8 mouse cellular contexts compared by ENCODE assay signal in genomic region chr13:46727837-46728268, GRCm38 (mm10). TPM values are rescaled to one million over a fixed set of nuclear protein-coding genes. Genes with fewer than 3 reads are reported as not detected.
DNase-seq lines count a peak whose midpoint lies in the region; ATAC-seq lines count a peak whose summit lies in the region.

Nup153 (minus strand) TSS chr13:46727940.

- no peaks in the 10 kb centered on the region for H3K36me3 ChIP-seq in hindbrain, embryonic 16.5 days (ENCODE audit: control insufficient read depth, insufficient read depth, low read length)
- no peaks in the 10 kb centered on the region for H3K36me3 ChIP-seq in macrophage (ENCODE audit: inconsistent target)

- no peaks in the 10 kb centered on the region for H3K27me3 ChIP-seq in hindbrain, embryonic 16.5 days (replicated peaks; ENCODE audit: control insufficient read depth, insufficient read depth, low read length)

- peak; percentile 97 for DNase-seq in WW6 (ENCODE audit: low read depth, low spot score)
- peak; percentile 100 for DNase-seq in cerebellum, postnatal 4 days (ENCODE audit: low spot score in 2 of 2)
- peak; percentile 100 for DNase-seq in gastrocnemius, adult 18-20 months (ENCODE audit: low spot score)
- peak; percentile 100 for DNase-seq in left cerebral cortex, adult 18-20 months (ENCODE audit: low spot score in 2 of 2)
- peak; percentile 99 for DNase-seq in right cerebral cortex, adult 18-20 months
- peak; percentile 99 for DNase-seq in urinary bladder, postnatal 10 days (ENCODE audit: low spot score)

- peak; percentile 95 for ATAC-seq in hindbrain, embryonic 16.5 days

- H3K27ac ChIP-seq in hindbrain, embryonic 16.5 days (ENCODE audit: low read depth, low read length) = peak within 1 kb of the TSS; percentile 95
- H3K27ac ChIP-seq in macrophage = peak within 1 kb of the TSS; percentile 60

- H3K79me2 ChIP-seq in macrophage (ENCODE audit: inconsistent target) = peaks cover 41% of the 10 kb centered on the region

- WGBS in hindbrain, embryonic 16.5 days = 0% methylated on average over 34 of the region's 51 CpGs
- WGBS in macrophage (ENCODE audit: missing documents) = under 1% methylated on average over 47 of the region's 51 CpGs

- H3K4me1 ChIP-seq in hindbrain, embryonic 16.5 days (ENCODE audit: control insufficient read depth, insufficient read depth, low read depth, low read length) = peaks cover 17% of the 10 kb centered on the region

- peak within 1 kb of the TSS; percentile 92 for H3K4me2 ChIP-seq in hindbrain, embryonic 16.5 days (ENCODE audit: low read length)

- no peaks in the 10 kb centered on the region for H3K9me3 ChIP-seq in hindbrain, embryonic 16.5 days (ENCODE audit: control insufficient read depth, low read length)

- H3K9ac ChIP-seq in hindbrain, embryonic 16.5 days (ENCODE audit: low read depth, low read length) = peak within 1 kb of the TSS; percentile 76

- peak within 1 kb of the TSS; percentile 99 for H3K4me3 ChIP-seq in hindbrain, embryonic 16.5 days (ENCODE audit: low read length)
- peak within 1 kb of the TSS; percentile 75 for H3K4me3 ChIP-seq in macrophage (ENCODE audit: inconsistent target)

RNA-seq across cellular contexts. Expression of gene Nup153, which starts in this region (rescaled TPM):
- total RNA-seq in gastrocnemius, adult 18-20 months (2021) = 10 to 100 TPM; 40.1 to 41.3 TPM
- 15.3 and 15.9 TPM in 2 replicates for polyA plus RNA-seq in hindbrain, embryonic 16.5 days (2015; fragmentation: Nextera tagmentation; extraction: Ambion mirVana)
- 10 to 100 TPM; 58.4 TPM for total RNA-seq in left cerebral cortex, adult 18-20 months (2021)
- 100 to 1,000 TPM in 24 of 26 experiments, 10 to 100 TPM in 2; 60.3 to 171 (median 147) TPM for total RNA-seq in macrophage (2018; cell fraction: chromatin; rRNA removed)
- 10 to 100 TPM; 28.5 to 43.6 (median 34.9) TPM for total RNA-seq in macrophage (2018; cell fraction: cytosol; rRNA removed)
- total RNA-seq in macrophage (2018; cell fraction: nucleus; rRNA removed) = 100 to 1,000 TPM in 7 of 26 experiments, 10 to 100 TPM in 19; 53.5 to 148 (median 84.1) TPM
- polyA plus RNA-seq in macrophage (2018) = 21.1 to 39.4 TPM (median 30.8 TPM) in 3 replicates

Comparison
In these comparisons a context has a peak if more than half of its experiments do, and no peak if none do; other contexts are left out.
1. Peak in every context shown above with its lines: DNase-seq, ATAC-seq, H3K4me3 ChIP-seq and H3K27ac ChIP-seq.